Mouse (Mus musculus) cerebellum, postnatal 4 days (tissue): Measurements from ENCODE around the gene Kcnh1.

Experiments
- DNase-seq, 2 experiments: peaks; one replicate each; pipeline ENCODE4 v3.0.0; 2022; ENCODE audit warnings: low spot score in 2 of 2, mixed read lengths in 1 of 2

Kcnh1 gene

GRCm38 (mm10) chr1:192266956-192267355 is 76.4 kb downstream of the Kcnh1 start:
- DNase-seq, result no peak

DNA sequence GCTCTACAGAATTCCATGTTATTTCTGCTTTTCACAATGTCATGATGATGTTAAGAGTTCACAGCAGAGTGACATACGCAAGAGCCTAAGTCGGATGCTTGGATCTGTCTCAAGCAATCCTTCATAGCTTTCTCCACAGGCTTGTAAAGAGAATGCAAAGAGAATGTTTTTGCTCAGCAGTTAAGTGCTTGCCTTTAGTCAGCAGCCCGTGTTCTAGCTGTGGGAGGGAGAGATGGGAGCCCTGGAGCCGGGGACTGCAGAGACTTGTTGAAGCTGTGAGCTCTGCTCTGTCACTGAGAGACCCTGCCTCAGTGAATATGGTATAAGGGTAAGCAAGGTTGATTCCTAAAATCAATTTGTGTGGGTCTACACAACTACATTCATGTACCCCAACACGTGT is 78.3 kb downstream of the Kcnh1 start:
- no peak for DNase-seq

GRCm38 (mm10) chr1:192269911-192270310 is 79.3 kb downstream of the Kcnh1 start:
- DNase-seq, result no peak

DNA sequence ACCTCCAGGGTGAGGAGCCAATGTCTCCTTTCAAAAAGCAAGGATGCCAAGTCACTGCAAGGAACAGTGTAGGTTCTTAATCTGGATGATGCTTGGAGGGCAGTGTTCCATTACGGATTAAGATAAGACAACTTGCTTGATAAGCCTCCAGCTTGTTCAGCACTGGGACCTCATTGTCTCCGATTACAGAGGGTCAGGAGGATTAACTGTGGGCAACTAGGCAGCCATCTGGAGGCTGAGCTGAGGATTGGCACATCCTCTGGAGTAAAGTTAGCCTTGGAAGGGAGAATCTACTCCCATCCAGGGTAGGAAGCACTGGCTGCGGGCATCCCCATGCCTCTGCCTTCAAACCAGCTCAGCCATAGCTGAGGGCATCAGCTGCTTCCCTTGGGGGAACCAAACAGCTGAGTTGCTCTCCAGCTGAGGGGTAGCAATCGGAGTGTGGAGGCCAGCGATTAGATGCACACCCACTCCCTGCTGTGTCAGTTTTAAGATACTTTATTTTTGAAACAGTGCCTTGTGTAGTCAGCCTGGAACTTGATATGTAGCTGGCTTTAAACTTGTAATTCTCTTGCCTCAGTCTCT is 87.3 kb downstream of the Kcnh1 start:
- DNase-seq, result no peak

- no peak for DNase-seq
These were observed 93.8 kb downstream of the Kcnh1 start for GRCm38 (mm10) chr1:192284340-192284739.

DNA sequence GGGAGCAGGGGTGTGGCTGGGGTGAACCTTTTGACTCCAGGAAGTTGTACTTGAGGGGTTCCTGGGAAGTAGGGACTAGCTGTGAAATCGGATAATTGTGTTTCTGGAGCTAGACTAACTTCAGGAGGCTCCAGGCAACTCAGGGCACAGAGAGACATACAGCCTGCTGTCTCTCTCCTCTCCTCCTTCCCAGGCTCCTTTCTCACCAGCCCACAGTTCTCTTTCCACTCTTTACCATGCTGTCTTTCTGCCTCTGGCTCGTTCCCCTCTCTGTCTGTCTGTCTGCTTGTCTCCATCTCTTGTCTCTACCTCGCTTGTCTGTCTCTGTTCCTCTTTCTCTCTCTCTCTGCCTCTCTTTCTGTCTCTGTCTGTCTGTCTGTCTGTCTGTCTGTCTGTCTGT is 94.4 kb downstream of the Kcnh1 start:
- DNase-seq, result no peak

GRCm38 (mm10) chr1:192288456-192288855 is 97.9 kb downstream of the Kcnh1 start:
- no peak for DNase-seq

- DNase-seq, result no peak
These were observed 100.7 kb downstream of the Kcnh1 start for GRCm38 (mm10) chr1:192291286-192291685.

DNA sequence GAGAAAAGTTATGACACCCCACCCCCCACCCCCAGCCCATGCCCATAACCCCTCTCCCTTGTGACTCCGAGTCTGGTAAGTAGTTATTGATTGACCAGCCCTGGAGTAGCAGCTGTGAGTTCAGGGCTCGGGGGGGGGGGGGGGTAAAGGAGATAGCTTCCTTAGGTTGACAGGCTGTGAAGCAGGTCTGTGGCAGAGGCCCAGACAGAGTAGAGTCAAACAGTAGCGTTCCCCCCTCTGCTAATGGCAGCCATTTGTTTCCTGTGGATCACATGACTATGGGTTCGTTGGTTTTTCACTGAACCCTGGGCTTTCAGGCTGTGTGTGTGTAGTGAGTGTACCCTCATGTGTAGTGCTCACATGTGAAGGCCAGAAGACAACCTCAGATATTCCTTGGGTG is 102.8 kb downstream of the Kcnh1 start:
- DNase-seq, result no peak

- DNase-seq, result no peak
These were observed 103.3 kb downstream of the Kcnh1 start for GRCm38 (mm10) chr1:192293921-192294320.

GRCm38 (mm10) chr1:192295243-192295860 is 104.8 kb downstream of the Kcnh1 start:
- DNase-seq, result no peak

DNA sequence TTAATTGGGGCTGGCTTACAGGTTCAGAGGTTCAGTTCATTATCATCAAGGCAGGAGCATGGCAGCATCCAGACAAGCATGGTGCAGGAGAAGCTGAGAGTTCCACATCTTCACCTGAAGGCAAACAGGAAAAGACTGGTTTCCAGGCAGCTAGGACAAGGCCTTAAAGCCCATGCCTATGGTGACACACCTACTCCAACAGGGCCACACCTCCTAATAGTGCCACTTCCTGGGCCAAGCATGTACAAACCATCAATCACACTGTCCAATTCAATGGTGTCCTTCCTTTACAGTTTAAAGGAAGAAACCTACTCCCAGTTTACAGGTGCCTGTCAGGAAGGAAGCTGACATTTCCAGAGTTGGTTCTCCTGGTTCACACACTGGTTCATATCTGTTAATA is 105.3 kb downstream of the Kcnh1 start:
- no peak for DNase-seq

DNA sequence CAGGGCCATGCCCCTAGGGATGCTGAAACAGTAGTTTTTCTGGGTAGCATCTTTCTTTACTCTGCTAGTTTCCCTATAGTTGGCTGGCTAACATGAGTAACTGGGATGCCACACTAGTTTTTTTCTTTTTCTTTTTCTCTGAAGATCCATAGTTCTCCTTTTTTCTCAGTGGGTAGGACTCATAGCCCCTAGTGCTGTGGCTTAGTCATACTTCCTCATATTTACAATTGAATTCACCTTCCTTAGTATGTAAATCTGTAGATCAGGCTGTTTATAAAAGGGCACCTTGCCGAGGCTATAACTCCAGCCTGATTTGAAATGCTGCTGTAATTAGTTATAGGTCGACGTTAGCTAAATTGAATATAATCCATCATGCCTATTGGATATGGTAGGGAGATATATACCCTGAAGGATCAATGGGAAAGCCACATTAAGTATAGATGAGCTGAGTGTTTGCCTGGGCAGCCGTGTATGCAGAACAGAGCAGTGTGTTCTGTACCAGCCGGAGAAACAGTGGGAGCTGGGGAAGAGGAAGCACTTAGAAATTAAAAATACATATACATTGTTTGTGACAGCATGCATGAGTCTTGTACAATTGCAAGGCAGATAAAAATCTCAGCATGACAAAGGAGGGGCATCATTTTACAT is 107.0 kb downstream of the Kcnh1 start:
- no peak for DNase-seq

- DNase-seq, result no peak
These were observed 109.8 kb downstream of the Kcnh1 start for GRCm38 (mm10) chr1:192300417-192300816.

DNA sequence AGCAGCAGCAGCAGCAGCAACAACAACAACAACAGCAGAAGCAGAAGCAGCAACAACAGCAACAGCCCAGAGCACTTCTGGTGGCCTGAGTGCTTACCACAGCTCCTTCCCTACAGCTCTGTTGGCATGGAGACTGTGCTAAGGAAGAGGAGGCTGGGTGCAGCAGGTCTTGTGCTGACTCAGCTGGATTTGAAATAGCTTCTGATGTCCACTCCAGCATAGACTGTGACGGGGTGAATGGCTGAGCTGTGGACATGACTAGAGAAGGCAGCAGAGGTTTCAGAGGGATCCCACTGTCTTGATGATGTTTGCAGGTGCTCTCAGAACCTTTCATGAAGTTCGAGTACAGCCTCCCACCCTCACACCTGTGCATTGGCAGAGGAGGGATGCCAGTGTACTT is 113.0 kb downstream of the Kcnh1 start:
- no peak for DNase-seq

GRCm38 (mm10) chr1:192305155-192305554 is 114.6 kb downstream of the Kcnh1 start:
- no peak for DNase-seq

DNA sequence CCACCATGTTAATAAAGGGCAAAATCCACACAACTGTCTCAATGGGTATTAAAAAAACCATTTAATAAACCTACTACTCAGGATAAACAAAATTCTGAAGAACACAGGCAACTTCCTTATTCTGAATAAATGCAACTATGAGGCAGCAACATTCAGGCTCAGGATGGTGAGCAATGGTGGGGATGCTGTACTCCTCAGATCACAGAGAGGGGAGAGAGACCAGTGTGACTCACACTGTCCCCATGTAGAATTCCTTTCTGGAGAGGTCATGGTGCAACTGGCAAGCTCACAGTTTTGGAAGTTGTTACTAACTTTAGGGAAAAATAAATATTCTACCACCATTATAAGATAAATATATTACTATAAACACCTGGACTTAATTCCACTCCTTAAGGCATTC is 116.5 kb downstream of the Kcnh1 start:
- DNase-seq, result no peak

DNA sequence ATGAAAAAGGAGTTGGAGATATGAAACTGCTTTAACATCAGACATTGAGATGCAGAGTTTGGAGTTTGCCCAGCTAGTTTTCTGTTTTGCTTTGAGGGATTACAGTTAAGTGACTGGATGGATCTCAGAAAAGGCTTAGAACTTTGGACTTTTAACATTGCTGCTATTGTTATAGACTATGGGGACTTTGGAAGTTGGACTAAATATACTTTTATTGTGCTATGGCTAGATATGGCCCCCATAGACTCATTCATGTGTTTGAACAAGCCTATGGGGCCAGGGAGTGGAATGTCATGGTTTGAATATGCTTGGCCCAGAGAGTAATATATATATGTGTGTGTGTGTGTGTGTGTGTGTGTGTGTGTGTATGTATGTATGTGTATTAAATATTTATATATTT is 120.7 kb downstream of the Kcnh1 start:
- DNase-seq, result no peak

- no peak for DNase-seq
These were observed 121.4 kb downstream of the Kcnh1 start for GRCm38 (mm10) chr1:192311851-192312438.

GRCm38 (mm10) chr1:192312446-192312845 is 121.9 kb downstream of the Kcnh1 start:
- no peak for DNase-seq

DNA sequence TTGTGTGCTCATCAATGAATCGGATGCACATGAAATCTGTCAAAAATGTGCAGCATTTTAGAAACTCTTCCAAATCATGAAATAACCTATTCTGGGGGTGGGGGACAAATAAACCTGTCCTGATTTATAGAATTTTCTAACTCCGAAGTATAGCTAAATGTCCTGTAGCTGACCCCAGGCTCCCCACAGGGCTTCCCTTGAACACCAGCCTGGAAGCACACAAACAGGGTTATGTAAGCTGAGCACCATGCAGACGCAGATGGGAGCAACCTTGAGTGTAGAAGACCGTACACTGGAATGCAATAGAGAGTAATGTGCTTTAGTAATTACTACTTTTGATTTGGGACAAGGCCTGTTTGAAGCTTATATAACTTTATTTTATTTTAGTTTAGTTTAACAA is 122.4 kb downstream of the Kcnh1 start:
- DNase-seq, result no peak

GRCm38 (mm10) chr1:192313571-192313972 is 123.0 kb downstream of the Kcnh1 start:
- DNase-seq, result no peak

GRCm38 (mm10) chr1:192314044-192314443 is 123.5 kb downstream of the Kcnh1 start:
- no peak for DNase-seq
